Mouse (Mus musculus) splenic B cell, adult 2 months (primary cell): Measurements from ENCODE around the gene Notch3.
"Not testable (repeated sequence)": the region's sequence is repeated elsewhere in the genome, so short reads cannot be mapped to it uniquely, and the experiment has no call there.

Source experiments
- DNase-seq: peaks from one replicate; pipeline ENCODE4 v3.0.0-alpha.2; 2011; ENCODE audit warnings: low read depth, low spot score
- H3K27me3 ChIP-seq: 2 replicates; pipeline ENCODE4 v1.6.1; 2012; ENCODE audit warnings: mild to moderate bottlenecking, low read length, moderate library complexity, mixed read lengths; ENCODE audit not compliant: control insufficient read depth, poor library complexity, insufficient read depth, severe bottlenecking
- H3K36me3 ChIP-seq: 2 replicates; pipeline ENCODE4 v1.6.1; 2012; ENCODE audit warnings: mild to moderate bottlenecking, low read length, moderate library complexity, mixed read lengths; ENCODE audit not compliant: control insufficient read depth, poor library complexity, insufficient read depth, severe bottlenecking

The Notch3 gene

GRCm38 (mm10) chr17:32103054-32103453 lies 63.6 kb downstream of the Notch3 start:
- H3K36me3 ChIP-seq, result no peaks in the 10 kb centered on the region
- H3K27me3 ChIP-seq, result 0 out of 2 replicates have a peak, but pooled peaks cover 3% of the 10 kb centered on the region
- DNase-seq, result no peak

GRCm38 (mm10) chr17:32099943-32100586 lies 66.6 kb downstream of the Notch3 start:
- no peaks in the 10 kb centered on the region for H3K36me3 ChIP-seq
- 0 out of 2 replicates have a peak, but pooled peaks cover 3% of the 10 kb centered on the region for H3K27me3 ChIP-seq
- peak; percentile 56 for DNase-seq

GRCm38 (mm10) chr17:32099574-32099942 lies 67.1 kb downstream of the Notch3 start:
- DNase-seq, result no peak
- Histone ChIP-seq H3K27me3 (0 out of 2 replicates have a peak, but pooled peaks cover 3% of the 10 kb centered on the region), H3K36me3 (no peaks in the 10 kb centered on the region)

- DNase-seq, result not testable (repeated sequence)
These were observed 67.7 kb downstream of the Notch3 start for GRCm38 (mm10) chr17:32098905-32099304.

GRCm38 (mm10) chr17:32097676-32098075 lies 69.0 kb downstream of the Notch3 start:
- DNase-seq, result no peak

More at GRCm38 (mm10) chr17:32098905-32099304, 67.7 kb downstream of the Notch3 start:
- not testable (repeated sequence) for H3K36me3 ChIP-seq, H3K27me3 ChIP-seq

GRCm38 (mm10) chr17:32092895-32093294 lies 73.8 kb downstream of the Notch3 start:
- DNase-seq, result no peak
- Histone ChIP-seq H3K36me3 (no peaks in the 10 kb centered on the region), H3K27me3 (no peaks in the 10 kb centered on the region)

More at GRCm38 (mm10) chr17:32097676-32098075, 69.0 kb downstream of the Notch3 start:
- Histone ChIP-seq H3K27me3 (0 out of 2 replicates have a peak, but pooled peaks cover 3% of the 10 kb centered on the region), H3K36me3 (no peaks in the 10 kb centered on the region)

- H3K27me3 ChIP-seq, result no peaks in the 10 kb centered on the region
- no peaks in the 10 kb centered on the region for H3K36me3 ChIP-seq
- DNase-seq, result no peak
These were observed 74.4 kb downstream of the Notch3 start for GRCm38 (mm10) chr17:32092241-32092619.

- H3K36me3 ChIP-seq, result not testable (repeated sequence)
- DNase-seq, result peak; percentile 90
These were observed 75.0 kb downstream of the Notch3 start for GRCm38 (mm10) chr17:32091364-32092240.

GRCm38 (mm10) chr17:32091032-32091363 lies 75.7 kb downstream of the Notch3 start:
- no peak for DNase-seq
- H3K27me3 ChIP-seq, result no peaks in the 10 kb centered on the region

More at GRCm38 (mm10) chr17:32091364-32092240, 75.0 kb downstream of the Notch3 start:
- H3K27me3 ChIP-seq, result not testable (repeated sequence)

GRCm38 (mm10) chr17:32087069-32087468 lies 79.6 kb downstream of the Notch3 start:
- Histone ChIP-seq H3K27me3 (no peaks in the 10 kb centered on the region), H3K36me3 (no peaks in the 10 kb centered on the region)
- DNase-seq, result peak; percentile 42

More at GRCm38 (mm10) chr17:32091032-32091363, 75.7 kb downstream of the Notch3 start:
- H3K36me3 ChIP-seq, result no peaks in the 10 kb centered on the region

- no peak for DNase-seq
- Histone ChIP-seq H3K27me3 (no peaks in the 10 kb centered on the region), H3K36me3 (no peaks in the 10 kb centered on the region)
These were observed 83.3 kb downstream of the Notch3 start for GRCm38 (mm10) chr17:32083351-32083750.

GRCm38 (mm10) chr17:32075164-32075563 lies 91.5 kb downstream of the Notch3 start:
- H3K36me3 ChIP-seq, result no peaks in the 10 kb centered on the region
- peak; percentile 63 for DNase-seq

GRCm38 (mm10) chr17:32074658-32075057 lies 92.0 kb downstream of the Notch3 start:
- H3K27me3 ChIP-seq, result no peaks in the 10 kb centered on the region
- no peak for DNase-seq
- H3K36me3 ChIP-seq, result no peaks in the 10 kb centered on the region

More at GRCm38 (mm10) chr17:32075164-32075563, 91.5 kb downstream of the Notch3 start:
- H3K27me3 ChIP-seq, result no peaks in the 10 kb centered on the region

GRCm38 (mm10) chr17:32073359-32073758 lies 93.3 kb downstream of the Notch3 start:
- H3K36me3 ChIP-seq, result no peaks in the 10 kb centered on the region
- no peaks in the 10 kb centered on the region for H3K27me3 ChIP-seq
- peak; percentile 80 for DNase-seq
